Mouse (Mus musculus) monocyte, adult 2 months (primary cell): ENCODE results near the gene Gripap1.
A peak's percentile ranks its signal among the peaks of the same experiment; 100 is the strongest.
"Not testable (repeated sequence)": the region's sequence is repeated elsewhere in the genome, so short reads cannot be mapped to it uniquely, and the experiment has no call there.

Experiments used
- DNase-seq, 2 experiments: peaks; one replicate each; pipeline ENCODE4 v3.0.0; 2022; ENCODE audit warnings: low spot score in 2 of 2, low read depth in 1 of 2

The Gripap1 gene

GRCm38 (mm10) chrX:7778450-7779244 lies 10.9 kb upstream of the Gripap1 start:
- no peak for DNase-seq

- DNase-seq, result no peak
Measured at GRCm38 (mm10) chrX:7779294-7779693, 10.3 kb upstream of the Gripap1 start.

- no peak for DNase-seq
Measured at GRCm38 (mm10) chrX:7782603-7783092, 6.9 kb upstream of the Gripap1 start.

GRCm38 (mm10) chrX:7790309-7790708 lies 744 bp downstream of the Gripap1 start:
- no peak for DNase-seq

GRCm38 (mm10) chrX:7793361-7793760 lies 3.8 kb downstream of the Gripap1 start:
- DNase-seq, result no peak

- no peak for DNase-seq
Measured at GRCm38 (mm10) chrX:7795016-7795415, 5.5 kb downstream of the Gripap1 start.

GRCm38 (mm10) chrX:7797327-7797726 lies 7.8 kb downstream of the Gripap1 start:
- no peak for DNase-seq

GRCm38 (mm10) chrX:7802157-7802556 lies 12.6 kb downstream of the Gripap1 start:
- DNase-seq, result not testable (repeated sequence)

- not testable (repeated sequence) for DNase-seq
Measured at GRCm38 (mm10) chrX:7815016-7815415, 25.5 kb downstream of the Gripap1 start.

GRCm38 (mm10) chrX:7821865-7822779 lies 32.6 kb downstream of the Gripap1 start, which contains the start of gene Kcnd1:
TSS of gene Kcnd1 (plus strand) at chrX:7822289.
- DNase-seq, result no peak

- no peak for DNase-seq
Measured at GRCm38 (mm10) chrX:7837146-7837545, 47.6 kb downstream of the Gripap1 start.

GRCm38 (mm10) chrX:7840842-7841162 lies 51.2 kb downstream of the Gripap1 start:
- no peak for DNase-seq

- peak; percentile 90 to 92 for DNase-seq
Measured at GRCm38 (mm10) chrX:7841163-7842162, 51.9 kb downstream of the Gripap1 start, which contains the start of gene Otud5. TSS of gene Otud5 (plus strand) at chrX:7841364.

GRCm38 (mm10) chrX:7842318-7842717 lies 52.8 kb downstream of the Gripap1 start:
- DNase-seq, result no peak

GRCm38 (mm10) chrX:7847845-7848244 lies 58.3 kb downstream of the Gripap1 start:
- DNase-seq, result no peak

GRCm38 (mm10) chrX:7854578-7854977 lies 65.0 kb downstream of the Gripap1 start:
- no peak for DNase-seq

- no peak for DNase-seq
Measured at GRCm38 (mm10) chrX:7859191-7859753, 69.7 kb downstream of the Gripap1 start.

- no peak for DNase-seq
Measured at GRCm38 (mm10) chrX:7863181-7863580, 73.6 kb downstream of the Gripap1 start.

GRCm38 (mm10) chrX:7864551-7864950 lies 75.0 kb downstream of the Gripap1 start:
- DNase-seq, result no peak

GRCm38 (mm10) chrX:7865343-7865742 lies 75.8 kb downstream of the Gripap1 start:
- DNase-seq, result no peak
